Mouse (Mus musculus) forebrain, embryonic 10.5 days (tissue): Measurements from ENCODE around the gene Gatc. TPM values are rescaled to one million over a fixed set of nuclear protein-coding genes. Genes with fewer than 3 reads are reported as not detected.
"Not testable (repeated sequence)": the region's sequence is repeated elsewhere in the genome, so short reads cannot be mapped to it uniquely, and the experiment has no call there.

Source experiments
- DNase-seq: peaks from one replicate; pipeline ENCODE4 v3.0.0-alpha.2; 2017; ENCODE audit warnings: low spot score; ENCODE audit errors: extremely low spot score
- H3K27ac ChIP-seq: fragments of 300-500 bp; sonication (generic); 2 replicates; pipeline ENCODE4 v1.5.1; 2016; ENCODE audit warnings: mild to moderate bottlenecking
- H3K27me3 ChIP-seq: fragments of 300-500 bp; sonication (generic); 2 replicates; pipeline ENCODE4 v1.6.1; 2016; ENCODE audit warnings: mild to moderate bottlenecking; ENCODE audit not compliant: poor library complexity, severe bottlenecking
- H3K36me3 ChIP-seq: fragments of 300-500 bp; sonication (generic); replicated peaks from 2 replicates; pipeline ENCODE4 v1.6.1; 2016; ENCODE audit warnings: mild to moderate bottlenecking, moderate library complexity
- H3K4me1 ChIP-seq: fragments of 300-500 bp; sonication (generic); 2 replicates; pipeline ENCODE4 v1.6.1; 2016
- H3K4me3 ChIP-seq: fragments of 300-500 bp; sonication (generic); 2 replicates; pipeline ENCODE4 v1.5.1; 2016; ENCODE audit warnings: mild to moderate bottlenecking, moderate library complexity
- H3K9me3 ChIP-seq: fragments of 300-500 bp; sonication (generic); 2 replicates; pipeline ENCODE4 v1.6.1; 2016; ENCODE audit warnings: mild to moderate bottlenecking, moderate library complexity
- WGBS: fragments of 180-500 bp; shearing (Covaris S2); methylation state at CpG from one replicate; pipeline ENCODE4 v1.1.7; 2016; 5-methylcytosine and 5-hydroxymethylcytosine counted together
- polyA plus RNA-seq: library from polyadenylated mRNA; unstranded; fragments of >200 nt; fragmentation: Nextera tagmentation; extraction: Ambion mirVana; gene quantifications from 2 replicates; pipeline ENCODE4 v1.2.1, GENCODE M21; 2016

The Gatc gene
- polyA plus RNA-seq, 1 experiment from 2014 or later: 37.6 TPM

GRCm38 (mm10) chr5:115326256-115326831 is 14.6 kb downstream of the Gatc start:
- peak overlapping the region; percentile 98 for H3K27ac ChIP-seq
- H3K27me3 ChIP-seq: no peaks in the 10 kb centered on the region
- H3K36me3 ChIP-seq: peaks cover 26% of the 10 kb centered on the region
- WGBS: 31% methylated on average over 11 of the region's 11 CpGs
- no peak for DNase-seq
- H3K9me3 ChIP-seq: no peaks in the 10 kb centered on the region
- H3K4me1 ChIP-seq: peaks cover 39% of the 10 kb centered on the region
- peak overlapping the region; percentile 99 for H3K4me3 ChIP-seq

DNA sequence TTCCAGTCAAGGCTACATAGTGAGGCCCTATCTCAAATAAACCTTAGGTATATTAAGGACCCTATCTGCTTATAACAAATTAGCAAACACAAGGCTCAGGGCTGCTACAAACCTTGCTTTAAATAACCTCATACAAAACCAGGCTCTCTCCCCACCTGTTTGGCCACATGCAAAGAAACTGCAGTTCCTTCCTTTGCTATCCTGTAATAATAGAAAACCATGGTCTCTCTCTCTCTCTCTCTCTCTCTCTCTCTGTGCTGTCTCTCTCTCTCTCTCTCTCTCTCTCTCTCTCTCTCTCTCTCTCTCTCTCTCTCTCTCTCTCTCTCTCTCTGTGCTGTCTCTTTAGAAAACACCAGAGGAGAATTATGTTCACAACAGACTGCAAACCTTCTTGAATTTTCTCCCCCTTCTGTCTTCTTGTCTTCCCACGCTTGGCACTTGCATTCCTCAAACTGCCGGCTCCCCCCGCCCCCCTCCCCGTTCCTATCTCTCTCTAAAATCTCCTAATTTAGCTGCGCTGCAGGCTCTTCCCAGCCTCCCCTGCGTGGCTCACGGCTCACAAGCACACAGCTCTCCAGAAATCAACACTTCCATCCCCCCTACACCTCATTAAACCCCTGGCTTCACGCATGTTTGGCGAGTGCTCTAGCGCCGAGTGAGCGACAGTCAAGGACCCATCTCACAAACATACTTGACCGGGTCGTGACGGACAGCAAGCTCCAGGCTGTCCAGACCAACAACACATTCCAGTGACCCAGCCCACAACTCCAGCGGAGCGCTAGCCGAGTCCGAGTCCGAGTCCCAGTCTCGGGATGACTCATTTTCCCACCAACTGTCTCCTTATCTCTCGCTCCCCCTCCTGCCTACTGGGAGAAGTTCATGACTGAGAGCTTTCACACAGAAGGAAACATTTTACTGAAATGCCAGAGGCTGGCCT is 21.7 kb downstream of the Gatc start:
- Histone ChIP-seq H3K4me3 (peak overlapping the region; percentile 46), H3K27ac (peak overlapping the region; percentile 77), H3K36me3 (no peaks in the 10 kb centered on the region), H3K27me3 (peaks cover 18% of the 10 kb centered on the region), H3K9me3 (no peaks in the 10 kb centered on the region), H3K4me1 (peaks cover 39% of the 10 kb centered on the region)
- DNase-seq: peak; percentile 69
- WGBS: under 1% methylated on average over 22 of the region's 22 CpGs

DNA sequence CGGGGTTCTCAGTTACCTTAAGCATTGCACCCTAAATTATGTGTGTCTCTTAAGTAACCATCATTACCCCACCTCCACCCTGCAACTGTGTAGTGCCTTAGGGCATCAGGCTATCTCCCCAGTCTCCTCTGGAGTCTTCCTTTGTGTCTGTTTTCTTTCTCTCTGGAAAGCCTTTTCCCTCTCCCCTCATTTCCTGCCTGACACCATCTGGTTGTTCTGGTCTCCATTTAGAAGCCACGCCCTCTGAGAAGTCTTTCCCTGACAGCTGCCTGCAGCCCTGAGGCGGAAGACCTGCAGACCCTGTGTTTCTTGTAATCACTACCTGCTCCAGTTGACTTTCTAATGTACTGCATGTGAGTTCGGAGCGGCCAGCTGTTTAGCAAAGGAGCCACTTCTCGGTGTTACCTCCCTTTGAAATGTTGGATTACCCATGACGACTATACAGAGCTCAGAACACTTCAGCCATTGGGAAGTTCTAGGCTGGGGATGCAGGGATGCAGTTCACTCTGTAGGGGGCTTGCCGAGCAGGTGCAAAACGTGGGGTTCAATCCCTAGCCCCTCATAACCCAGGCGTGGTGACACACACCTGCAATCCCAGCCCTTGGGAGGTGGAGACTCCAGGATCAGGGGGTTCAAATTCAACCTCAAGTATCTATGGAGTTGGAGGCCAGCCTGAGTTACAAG is 23.2 kb downstream of the Gatc start:
- Histone ChIP-seq H3K9me3 (no peaks in the 10 kb centered on the region), H3K27ac (peak overlapping the region; percentile 84), H3K27me3 (peaks cover 18% of the 10 kb centered on the region), H3K36me3 (no peaks in the 10 kb centered on the region), H3K4me3 (peak overlapping the region; percentile 31), H3K4me1 (peaks cover 44% of the 10 kb centered on the region)
- 3% methylated on average over 10 of the region's 10 CpGs for WGBS
- DNase-seq: peak; percentile 60

DNA sequence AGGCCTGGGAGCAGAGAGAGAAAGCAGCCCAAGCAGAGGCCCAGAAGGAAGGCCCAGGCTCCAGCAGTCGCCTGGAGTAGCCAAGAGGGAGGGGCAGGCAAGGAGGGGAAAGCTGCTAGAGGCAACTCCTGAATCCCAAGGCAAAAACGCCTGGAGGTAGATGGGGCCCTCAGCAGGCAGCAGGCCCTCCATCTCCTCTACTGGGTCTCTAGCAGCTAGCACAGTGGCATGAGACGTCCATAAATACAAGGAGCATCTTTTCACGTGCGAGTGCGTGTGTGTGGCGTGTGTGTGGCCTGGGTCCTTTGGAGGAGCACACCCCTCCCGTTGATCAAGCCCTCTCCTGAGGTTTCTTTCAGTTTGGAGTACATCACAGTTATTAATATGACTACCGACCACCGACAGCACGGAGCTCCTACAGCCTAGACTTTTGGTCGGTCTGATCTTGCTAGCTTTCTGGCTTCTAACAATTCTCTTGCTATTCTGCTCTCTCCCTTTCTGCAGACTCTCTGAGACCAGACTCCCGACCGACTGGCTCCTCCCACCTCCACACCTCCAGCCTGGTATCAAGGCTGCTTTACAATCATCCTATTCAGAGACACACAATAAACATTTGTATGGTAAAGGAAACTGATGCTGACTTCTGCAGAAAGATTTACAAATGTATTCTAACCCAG is 23.9 kb downstream of the Gatc start:
- H3K36me3 ChIP-seq: no peaks in the 10 kb centered on the region
- 5% methylated on average over 14 of the region's 14 CpGs for WGBS
- DNase-seq: no peak
- H3K4me1 ChIP-seq: peaks cover 44% of the 10 kb centered on the region
- H3K9me3 ChIP-seq: no peaks in the 10 kb centered on the region
- peak overlapping the region; percentile 31 for H3K4me3 ChIP-seq
- peaks cover 18% of the 10 kb centered on the region for H3K27me3 ChIP-seq
- peak overlapping the region; percentile 84 for H3K27ac ChIP-seq

DNA sequence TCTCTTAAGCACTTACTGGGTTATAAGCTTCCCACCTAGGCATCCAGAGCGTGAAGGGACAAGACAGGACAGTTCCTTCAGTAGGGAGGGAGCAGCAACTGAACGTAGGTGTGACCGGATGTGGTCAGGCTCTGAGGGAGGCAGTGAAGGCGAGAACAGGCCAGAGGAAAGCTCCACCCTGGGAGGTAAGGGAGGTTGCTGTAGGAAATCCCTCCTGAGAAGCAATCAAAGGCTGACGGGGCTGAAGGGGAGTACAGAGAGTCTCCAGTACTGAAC is 27.4 kb downstream of the Gatc start:
- DNase-seq: no peak
- WGBS: 40% methylated on average over 5 of the region's 5 CpGs
- Histone ChIP-seq H3K4me1 (peaks cover 35% of the 10 kb centered on the region), H3K4me3 (no peak overlapping the region), H3K9me3 (no peaks in the 10 kb centered on the region), H3K27ac (no peak overlapping the region), H3K36me3 (no peaks in the 10 kb centered on the region), H3K27me3 (peaks cover 15% of the 10 kb centered on the region)

DNA sequence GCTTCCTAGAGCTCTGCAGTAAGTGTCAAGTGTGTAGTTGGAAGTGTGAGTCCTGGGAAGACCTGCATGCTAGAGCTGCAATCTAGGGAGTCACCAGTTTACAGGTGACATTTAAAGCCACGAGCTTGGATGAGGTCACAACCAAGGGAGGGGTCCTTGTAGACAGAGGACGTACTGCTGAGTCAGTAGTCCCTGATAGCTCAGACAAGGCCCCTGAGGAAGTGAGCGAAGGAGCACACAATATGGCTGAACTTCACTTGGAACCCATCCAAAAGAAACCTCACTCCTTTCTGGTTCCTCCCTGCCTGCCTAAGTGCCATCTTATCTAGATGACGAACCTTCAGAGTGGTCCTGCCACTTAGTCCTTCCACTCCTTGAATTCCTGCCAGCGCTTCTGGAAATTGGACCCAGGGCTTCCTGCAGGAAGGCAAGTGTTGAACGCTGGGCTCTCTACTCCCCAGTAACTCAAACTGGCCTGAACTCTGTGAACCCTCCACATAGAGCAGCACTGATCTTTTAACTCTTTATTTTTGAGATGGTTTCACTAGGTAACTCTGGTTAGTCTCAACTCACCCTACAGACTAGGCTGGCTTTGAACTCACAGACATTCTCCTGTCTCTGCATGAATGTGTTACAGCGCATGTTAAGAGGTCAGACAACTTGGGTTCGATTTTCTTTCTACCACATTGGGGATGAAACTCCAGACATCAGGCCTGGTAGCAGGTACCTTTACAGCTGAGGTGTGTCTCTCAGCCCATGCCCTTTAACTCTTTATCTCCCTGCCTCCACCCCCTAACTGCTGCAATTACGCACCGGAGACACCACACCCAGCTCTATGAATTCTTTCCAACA is 27.9 kb downstream of the Gatc start:
- Histone ChIP-seq H3K9me3 (no peaks in the 10 kb centered on the region), H3K4me1 (peaks cover 30% of the 10 kb centered on the region), H3K36me3 (no peaks in the 10 kb centered on the region), H3K27me3 (peaks cover 9% of the 10 kb centered on the region; the same call in 1 of the 2 replicates), H3K4me3 (no peak overlapping the region), H3K27ac (0 out of 2 replicates have a peak overlapping the region, but pooled peaks have one; percentile 16)
- DNase-seq: no peak
- WGBS: 79% methylated on average over 10 of the region's 10 CpGs

GRCm38 (mm10) chr5:115312354-115312753 is 28.6 kb downstream of the Gatc start:
- WGBS: 86% methylated on average over 4 of the region's 4 CpGs
- no peak overlapping the region for H3K4me3 ChIP-seq
- H3K4me1 ChIP-seq: peaks cover 23% of the 10 kb centered on the region
- 0 out of 2 replicates have a peak overlapping the region, but pooled peaks have one; percentile 16 for H3K27ac ChIP-seq
- DNase-seq: no peak
- no peaks in the 10 kb centered on the region for H3K36me3 ChIP-seq
- no peaks in the 10 kb centered on the region for H3K9me3 ChIP-seq
- peaks cover 6% of the 10 kb centered on the region; the same call in 1 of the 2 replicates for H3K27me3 ChIP-seq

GRCm38 (mm10) chr5:115302190-115302589 is 38.8 kb downstream of the Gatc start:
- not testable (repeated sequence) for H3K9me3 ChIP-seq, H3K27ac ChIP-seq, DNase-seq
- Histone ChIP-seq H3K36me3 (peaks cover 25% of the 10 kb centered on the region), H3K4me3 (peak overlapping the region; percentile 91; the same call in 1 of the 2 replicates), H3K4me1 (peaks cover 37% of the 10 kb centered on the region), H3K27me3 (peaks cover 13% of the 10 kb centered on the region)
- WGBS: 80% methylated on average over 7 of the region's 7 CpGs

- 32% methylated on average over 13 of the region's 13 CpGs for WGBS
- peak overlapping the region; percentile 94 for H3K27ac ChIP-seq
Observed at GRCm38 (mm10) chr5:115301615-115302014, 39.4 kb downstream of the Gatc start.

DNA sequence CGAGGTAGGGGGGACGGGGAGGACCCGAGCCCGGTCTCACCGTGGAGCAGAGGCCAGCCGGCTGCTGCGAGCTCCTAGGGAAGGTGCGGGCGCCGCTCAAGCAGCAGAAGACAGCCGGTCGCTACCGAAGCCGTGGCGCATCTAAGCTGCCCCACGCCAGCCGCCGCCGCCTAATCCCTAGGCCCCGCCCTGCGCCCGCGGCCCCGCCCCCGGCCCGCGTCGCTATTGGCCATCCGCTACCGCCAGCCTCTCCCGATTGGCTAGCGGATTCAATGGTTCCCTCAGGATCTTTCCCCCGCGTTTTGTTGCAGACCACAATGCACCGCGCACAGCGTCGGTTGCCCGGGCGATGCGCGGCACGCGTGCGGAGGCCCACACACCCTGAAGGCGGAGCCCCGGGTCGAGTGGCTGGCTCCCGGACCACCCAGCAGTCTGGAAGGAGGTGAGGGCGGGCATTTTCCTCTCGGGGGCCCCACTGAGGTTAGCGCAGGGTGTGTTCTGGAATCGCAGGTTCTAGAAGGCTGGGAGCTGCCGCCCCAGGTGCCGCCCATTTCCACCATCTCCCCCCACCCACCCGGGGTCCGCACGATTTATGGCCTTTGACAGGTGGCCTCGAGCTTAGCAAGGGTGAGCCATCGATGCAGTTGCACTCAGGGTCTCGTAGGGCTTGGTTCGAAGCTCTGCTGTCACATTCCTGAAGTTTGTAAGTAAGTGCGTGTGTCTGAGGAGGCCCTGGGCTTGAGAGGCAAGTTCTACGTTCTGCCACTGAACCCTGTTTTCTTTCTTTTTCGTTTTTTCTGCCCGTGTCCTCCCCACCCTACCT is 40.0 kb downstream of the Gatc start, which contains the start of gene Dynll1:
Dynll1 (minus strand) TSS at position 208 of the 823 bp plus-strand sequence.
- H3K36me3 ChIP-seq: peaks cover 37% of the 10 kb centered on the region
- H3K27me3 ChIP-seq: peaks cover 13% of the 10 kb centered on the region
- peak; percentile 99 for DNase-seq
- peak within 1 kb of the TSS; percentile 91 for H3K4me3 ChIP-seq
- peak within 1 kb of the TSS; percentile 94 for H3K27ac ChIP-seq
- H3K4me1 ChIP-seq: peaks cover 37% of the 10 kb centered on the region
- WGBS: 1% methylated on average over 65 of the region's 66 CpGs
- no peaks in the 10 kb centered on the region for H3K9me3 ChIP-seq

More at GRCm38 (mm10) chr5:115301615-115302014, 39.4 kb downstream of the Gatc start:
- no peak for DNase-seq
- Histone ChIP-seq H3K36me3 (peaks cover 30% of the 10 kb centered on the region), H3K4me3 (peak overlapping the region; percentile 91), H3K9me3 (no peaks in the 10 kb centered on the region), H3K4me1 (peaks cover 37% of the 10 kb centered on the region), H3K27me3 (peaks cover 13% of the 10 kb centered on the region)
